In genomic region chr7:34166850-34167249, GRCm38 (mm10) we compare ENCODE assay signal across 8 mouse cellular contexts. TPM values are rescaled to one million over a fixed set of nuclear protein-coding genes. Genes with fewer than 3 reads are reported as not detected.
DNase-seq lines count a peak whose midpoint lies in the region; ATAC-seq and TF ChIP-seq lines count a peak whose summit lies in the region.

No protein-coding gene starts in this region.

- ATAC-seq in forebrain, embryonic 14.5 days = no peak
- ATAC-seq in limb, embryonic 12.5 days (ENCODE audit: insufficient number of reproducible peaks, insufficient read depth, low FRiP score, low TSS enrichment, low read depth) = no peak

- no peak overlapping the region for H3ac ChIP-seq in myocyte (ENCODE audit: control insufficient read depth, insufficient read length)

- H3K4me3 ChIP-seq in lung, adult 2 months (replicated peaks; ENCODE audit: extremely low read depth, low read depth, low read length) = no peak overlapping the region
- no peak overlapping the region for H3K4me3 ChIP-seq in forebrain, embryonic 14.5 days (ENCODE audit: low read depth, low read length)
- 0 out of 2 replicates have a peak overlapping the region, but pooled peaks have one; percentile 11 for H3K4me3 ChIP-seq in limb, embryonic 12.5 days (replicated peaks)
- H3K4me3 ChIP-seq in myocyte = peak overlapping the region; percentile 57

- peak; percentile 44 for TF ChIP-seq CTCF in lung, adult 2 months (IDR thresholded peaks at IDR 0.05; ENCODE audit: insufficient read depth, low read length)

- H3K36me3 ChIP-seq in forebrain, embryonic 14.5 days (ENCODE audit: control insufficient read depth, insufficient read depth, low read length) = peaks cover 34% of the 10 kb centered on the region
- peaks cover 34% of the 10 kb centered on the region for H3K36me3 ChIP-seq in limb, embryonic 12.5 days
- H3K36me3 ChIP-seq in myocyte (ENCODE audit: control insufficient read depth, insufficient read depth) = peaks cover 30% of the 10 kb centered on the region

- 0 out of 2 replicates have a peak overlapping the region, but pooled peaks have one; percentile 26 for H3K4me2 ChIP-seq in forebrain, embryonic 14.5 days (ENCODE audit: low read length)
- peak overlapping the region; percentile 40 for H3K4me2 ChIP-seq in limb, embryonic 12.5 days
- H3K4me2 ChIP-seq in myocyte (ENCODE audit: low read depth) = peak overlapping the region; percentile 78

- peaks cover 36% of the 10 kb centered on the region for H3K79me2 ChIP-seq in myocyte (ENCODE audit: control insufficient read depth, insufficient read depth)

- H3K9ac ChIP-seq in forebrain, embryonic 14.5 days (ENCODE audit: low read length) = 0 out of 2 replicates have a peak overlapping the region, but pooled peaks have one; percentile 21
- H3K9ac ChIP-seq in limb, embryonic 12.5 days (replicated peaks) = no peak overlapping the region

- 50% methylated on average over 4 of the region's 4 CpGs for WGBS in lung, adult 2 months
- 51% methylated on average over 4 of the region's 4 CpGs for WGBS in forebrain, embryonic 14.5 days
- 52% methylated on average over 4 of the region's 4 CpGs for WGBS in limb, embryonic 12.5 days

- H3K9me3 ChIP-seq in forebrain, embryonic 14.5 days (replicated peaks; ENCODE audit: control insufficient read depth, low read length) = no peaks in the 10 kb centered on the region
- H3K9me3 ChIP-seq in limb, embryonic 12.5 days = no peaks in the 10 kb centered on the region

- DNase-seq in lung, adult 2 months = no peak
- no peak for DNase-seq in lung, postnatal 14 days
- DNase-seq in adrenal gland, adult 8-10 months = peak; percentile 22
- DNase-seq in forebrain, embryonic 14.5 days (ENCODE audit: low spot score) = peak; percentile 4
- no peak for DNase-seq in ovary, postnatal 36 days (ENCODE audit: low spot score)
- no peak for DNase-seq in layer of hippocampus, postnatal 10 days (ENCODE audit: low spot score in 2 of 2)

- TF ChIP-seq POLR2A in lung, adult 2 months (IDR thresholded peaks at IDR 0.05; ENCODE audit: borderline replicate concordance, extremely low read depth, low read depth, low read length) = no peak
- TF ChIP-seq POLR2A in myocyte (IDR thresholded peaks at IDR 0.05; ENCODE audit: insufficient read length, low read depth) = no peak

- peaks cover 8% of the 10 kb centered on the region for H3K4me1 ChIP-seq in lung, adult 2 months (ENCODE audit: control insufficient read depth, insufficient read depth, low read length)
- H3K4me1 ChIP-seq in forebrain, embryonic 14.5 days (ENCODE audit: control insufficient read depth, insufficient read depth, low read length) = no peaks in the 10 kb centered on the region
- H3K4me1 ChIP-seq in limb, embryonic 12.5 days (replicated peaks) = peaks cover 9% of the 10 kb centered on the region

- no peaks in the 10 kb centered on the region for H3K27me3 ChIP-seq in forebrain, embryonic 14.5 days (replicated peaks; ENCODE audit: control insufficient read depth, insufficient read depth, low read length)
- no peaks in the 10 kb centered on the region for H3K27me3 ChIP-seq in limb, embryonic 12.5 days
- H3K27me3 ChIP-seq in myocyte (ENCODE audit: control insufficient read depth, insufficient read depth, insufficient read length) = no peaks in the 10 kb centered on the region

- H3K27ac ChIP-seq in forebrain, embryonic 14.5 days (ENCODE audit: low read depth, low read length) = no peak overlapping the region
- no peak overlapping the region for H3K27ac ChIP-seq in limb, embryonic 12.5 days

TF ChIP-seq in myocyte, 11 proteins besides CTCF, POLR2A, EP300 and RAD21:
- TF ChIP-seq MAX (IDR thresholded peaks at IDR 0.05; ENCODE audit: low read depth) (no peak), POLR2AphosphoS2 (IDR thresholded peaks at IDR 0.05; ENCODE audit: insufficient read length, low read depth) (no peak), SRF (IDR thresholded peaks at IDR 0.05; ENCODE audit: control insufficient read depth, insufficient read length, low read depth) (no peak), E2F4 (IDR thresholded peaks at IDR 0.05; ENCODE audit: insufficient read depth) (no peak), REST (IDR thresholded peaks at IDR 0.05; ENCODE audit: insufficient read depth, insufficient read length) (no peak), TCF3 (IDR thresholded peaks at IDR 0.05; ENCODE audit: insufficient read length, low read depth) (no peak), USF1 (IDR thresholded peaks at IDR 0.05; ENCODE audit: low read depth) (no peak), MYOG (IDR thresholded peaks at IDR 0.05; ENCODE audit: control insufficient read depth in 1 of 3, insufficient read depth in 1 of 3, insufficient read length in 2 of 3, low read depth in 2 of 3) (no peak), TCF12 (IDR thresholded peaks at IDR 0.05; ENCODE audit: insufficient read depth, poor library complexity, severe bottlenecking) (no peak), CEBPB (IDR thresholded peaks at IDR 0.05; ENCODE audit: insufficient read depth, poor library complexity, severe bottlenecking) (no peak), MYOD1 (IDR thresholded peaks at IDR 0.05; ENCODE audit: control insufficient read depth in 1 of 3, insufficient read length in 2 of 3, low read depth in 2 of 3) (no peak)

RNA-seq across cellular contexts. Expression of gene Uba2, which starts 2.5 kb away (rescaled TPM):
- 23.9 and 42.1 TPM in 2 replicates for polyA plus RNA-seq in lung, adult 2 months (2012; rRNA removed)
- 10 to 100 TPM; 64.3 to 77.2 (median 72.4) TPM for total RNA-seq in adrenal gland, adult 8-10 months (2022)
- polyA plus RNA-seq in forebrain, embryonic 14.5 days (2014; fragmentation: Nextera tagmentation; extraction: Ambion mirVana) = 199 and 213 TPM in 2 replicates
- polyA plus RNA-seq in limb, embryonic 12.5 days (2016; fragmentation: Nextera tagmentation; extraction: Ambion mirVana) = 275 and 276 TPM in 2 replicates
- polyA plus RNA-seq in myocyte (2012; fragmentation: generic; extraction: Trizol) = 48.7 TPM
- 10 to 100 TPM; 84.8 to 85.0 TPM for total RNA-seq in layer of hippocampus, postnatal 10 days (2021)

RNA-seq across cellular contexts. Expression of gene Pdcd2l, which starts 29.6 kb away (rescaled TPM):
- polyA plus RNA-seq in lung, adult 2 months (2012; rRNA removed) = 19.1 and 23.7 TPM in 2 replicates
- 10 to 100 TPM; 25.7 to 30.3 (median 27.0) TPM for total RNA-seq in adrenal gland, adult 8-10 months (2022)
- 79.4 and 84.3 TPM in 2 replicates for polyA plus RNA-seq in forebrain, embryonic 14.5 days (2014; fragmentation: Nextera tagmentation; extraction: Ambion mirVana)
- polyA plus RNA-seq in limb, embryonic 12.5 days (2016; fragmentation: Nextera tagmentation; extraction: Ambion mirVana) = 72.2 and 75.0 TPM in 2 replicates
- 48.4 TPM for polyA plus RNA-seq in myocyte (2012; fragmentation: generic; extraction: Trizol)
- total RNA-seq in layer of hippocampus, postnatal 10 days (2021) = 10 to 100 TPM; 23.5 to 28.9 TPM

RNA-seq across cellular contexts. Expression of gene Wtip, which starts 33.8 kb away (rescaled TPM):
- 41.1 and 41.2 TPM in 2 replicates for polyA plus RNA-seq in lung, adult 2 months (2012; rRNA removed)
- total RNA-seq in adrenal gland, adult 8-10 months (2022) = 10 to 100 TPM; 20.0 to 34.4 (median 27.8) TPM
- 3.3 and 4.2 TPM in 2 replicates for polyA plus RNA-seq in forebrain, embryonic 14.5 days (2014; fragmentation: Nextera tagmentation; extraction: Ambion mirVana)
- 8.4 and 8.8 TPM in 2 replicates for polyA plus RNA-seq in limb, embryonic 12.5 days (2016; fragmentation: Nextera tagmentation; extraction: Ambion mirVana)
- 22.1 TPM for polyA plus RNA-seq in myocyte (2012; fragmentation: generic; extraction: Trizol)
- 10 to 100 TPM; 18.0 to 22.3 TPM for total RNA-seq in layer of hippocampus, postnatal 10 days (2021)

Comparison
In these comparisons a context has a peak if more than half of its experiments do, and no peak if none do; other contexts are left out.
1. DNase-seq: peak in adrenal gland, adult 8-10 months (single experiment) and forebrain, embryonic 14.5 days (single experiment); none in lung, adult 2 months (single experiment), lung, postnatal 14 days (single experiment), ovary, postnatal 36 days (single experiment) and layer of hippocampus, postnatal 10 days (0 of 2).
2. H3K4me3 ChIP-seq: peak in limb, embryonic 12.5 days (single experiment) and myocyte (single experiment); none in lung, adult 2 months (single experiment) and forebrain, embryonic 14.5 days (single experiment).
3. H3K4me2 ChIP-seq: peak in every context shown above with its lines; median percentile 78 in myocyte; 40 in limb, embryonic 12.5 days; 26 in forebrain, embryonic 14.5 days.